Mouse (Mus musculus): ENCODE measurements around the gene Sstr4. TPM values are rescaled to one million over a fixed set of nuclear protein-coding genes. Genes with fewer than 3 reads are reported as not detected.

Gene Sstr4
- polyA plus RNA-seq, 1 experiment from 2014 or later = 0.70 TPM

- Histone ChIP-seq H3K4me1 (no peaks in the 10 kb centered on the region), H3K9ac (no peak within 1 kb of the TSS), H3K4me3 (replicated peaks) (no peak within 1 kb of the TSS), H3K36me3 (replicated peaks) (no peaks in the 10 kb centered on the region), H3K27me3 (no peaks in the 10 kb centered on the region), H3K9me3 (no peaks in the 10 kb centered on the region), H3K4me2 (no peak within 1 kb of the TSS), H3K27ac (0 out of 2 replicates have a peak within 1 kb of the TSS, but pooled peaks have one; percentile 31)
- WGBS = 63% methylated on average over 13 of the region's 13 CpGs
- no peak for ATAC-seq (ENCODE audit: low FRiP score)
These were observed 48.3 kb downstream of the Sstr4 start, which contains the start of gene Cd93 for GRCm38 (mm10) chr2:148443249-148443958. Gene Cd93, minus strand, starts transcription at chr2:148443563.

GRCm38 (mm10) chr2:148444472-148444871 is 49.3 kb downstream of the Sstr4 start:
- Histone ChIP-seq H3K4me3 (replicated peaks) (no peak overlapping the region), H3K9ac (no peak overlapping the region), H3K27me3 (no peaks in the 10 kb centered on the region), H3K9me3 (no peaks in the 10 kb centered on the region), H3K4me1 (no peaks in the 10 kb centered on the region), H3K27ac (no peak overlapping the region), H3K36me3 (replicated peaks) (no peaks in the 10 kb centered on the region), H3K4me2 (no peak overlapping the region)
- no peak for ATAC-seq (ENCODE audit: low FRiP score)
- WGBS = 77% methylated on average over 1 of the region's 1 CpGs

- H3K9me3 ChIP-seq = no peaks in the 10 kb centered on the region
- H3K4me2 ChIP-seq = no peak overlapping the region
- no peak overlapping the region for H3K27ac ChIP-seq
- no peaks in the 10 kb centered on the region for H3K4me1 ChIP-seq
- 92% methylated on average over 1 of the region's 1 CpGs for WGBS
- H3K9ac ChIP-seq = no peak overlapping the region
- H3K36me3 ChIP-seq (replicated peaks) = no peaks in the 10 kb centered on the region
- no peak for ATAC-seq (ENCODE audit: low FRiP score)
- no peak overlapping the region for H3K4me3 ChIP-seq (replicated peaks)
- no peaks in the 10 kb centered on the region for H3K27me3 ChIP-seq
These were observed 50.5 kb downstream of the Sstr4 start for GRCm38 (mm10) chr2:148445616-148446015.

Other genes with a start within 250 kb of the Sstr4 start
- gene Thbd, start 12.8 kb downstream of the Sstr4 start, polyA plus RNA-seq (2016; fragmentation: Nextera tagmentation; extraction: Ambion mirVana) = 4.1 and 4.8 TPM in 2 replicates
- gene Cd93, start 48.2 kb downstream of the Sstr4 start, polyA plus RNA-seq (2016; fragmentation: Nextera tagmentation; extraction: Ambion mirVana) = 5.7 and 6.4 TPM in 2 replicates

Measured in forebrain, embryonic 12.5 days (tissue).